Mouse (Mus musculus) limb, embryonic 14.5 days (tissue): ENCODE data around the gene Sez6l. TPM values are rescaled to one million over a fixed set of nuclear protein-coding genes. Genes with fewer than 3 reads are reported as not detected.

ENCODE experiments used
- ATAC-seq: fragments of 200-750 bp; cut with Nextera tagmentation; 2 replicates; pipeline ENCODE4 v1.8.0; 2017; ENCODE audit warnings: low read depth, moderate number of reproducible peaks, moderate TSS enrichment; ENCODE audit not compliant: low FRiP score
- DNase-seq: peaks from one replicate; pipeline ENCODE4 v3.0.0-alpha.2; 2015; ENCODE audit warnings: low spot score
- H3K27ac ChIP-seq: fragments of 300-500 bp; sonication (generic); replicated peaks from 2 replicates; pipeline ENCODE4 v1.5.1; 2014; ENCODE audit warnings: low read depth, mild to moderate bottlenecking, low read length, moderate library complexity, mixed read lengths
- H3K27me3 ChIP-seq: fragments of 300-500 bp; sonication (generic); 2 replicates; pipeline ENCODE4 v1.6.1; 2014; ENCODE audit warnings: low read length, mixed read lengths; ENCODE audit not compliant: control insufficient read depth, insufficient read depth
- H3K36me3 ChIP-seq: fragments of 300-500 bp; sonication (generic); 2 replicates; pipeline ENCODE4 v1.6.1; 2014; ENCODE audit warnings: mild to moderate bottlenecking, low read length, moderate library complexity, mixed read lengths; ENCODE audit not compliant: control insufficient read depth, insufficient read depth
- H3K4me1 ChIP-seq: fragments of 300-500 bp; sonication (generic); 2 replicates; pipeline ENCODE4 v1.6.1; 2014; ENCODE audit warnings: antibody characterized with exemption, low read length, mixed read lengths; ENCODE audit not compliant: control insufficient read depth, insufficient read depth
- H3K4me2 ChIP-seq: fragments of 300-500 bp; sonication (generic); replicated peaks from 2 replicates; pipeline ENCODE4 v1.6.1; 2014; ENCODE audit warnings: low read depth, mild to moderate bottlenecking, low read length, moderate library complexity; ENCODE audit not compliant: severe bottlenecking
- H3K4me3 ChIP-seq: fragments of 300-500 bp; sonication (generic); replicated peaks from 2 replicates; pipeline ENCODE4 v1.5.1; 2014; ENCODE audit warnings: low read length
- H3K9ac ChIP-seq: fragments of 300-500 bp; sonication (generic); 2 replicates; pipeline ENCODE4 v1.6.1; 2014; ENCODE audit warnings: mild to moderate bottlenecking, low read depth, low read length, moderate library complexity; ENCODE audit not compliant: severe bottlenecking
- H3K9me3 ChIP-seq: fragments of 300-500 bp; sonication (generic); 2 replicates; pipeline ENCODE4 v1.6.1; 2016; ENCODE audit warnings: low read length; ENCODE audit not compliant: control insufficient read depth
- POLR2A ChIP-seq: fragments of 200-500 bp; IDR thresholded peaks from 2 replicates; pipeline ENCODE4 v1.8.0; 2012; ENCODE audit warnings: inconsistent platforms, mild to moderate bottlenecking, moderate library complexity, borderline replicate concordance; ENCODE audit not compliant: insufficient read depth, insufficient read length; ENCODE audit errors: extremely low read depth
- WGBS: fragments of 180-500 bp; shearing (Covaris S2); extraction: QIAGEN DNeasy Blood & Tissue Kit; methylation state at CpG from one replicate; pipeline ENCODE4 v1.1.7; 2014; 5-methylcytosine and 5-hydroxymethylcytosine counted together
- polyA plus RNA-seq, 2 experiments: library from polyadenylated mRNA; depleted of rRNA in 1 of 2; stranded (reverse) in 1 of 2; unstranded in 1 of 2; fragments of >200 nt; fragmentation: Nextera tagmentation in 1 of 2; extraction: Ambion mirVana in 1 of 2; gene quantifications; 2 replicates each; pipeline versions ENCODE4 v1.2.1 to v1.2.3; 2012 to 2014

Gene Sez6l
- polyA plus RNA-seq, 2 experiments = 0.89 to 1.8 TPM

DNA sequence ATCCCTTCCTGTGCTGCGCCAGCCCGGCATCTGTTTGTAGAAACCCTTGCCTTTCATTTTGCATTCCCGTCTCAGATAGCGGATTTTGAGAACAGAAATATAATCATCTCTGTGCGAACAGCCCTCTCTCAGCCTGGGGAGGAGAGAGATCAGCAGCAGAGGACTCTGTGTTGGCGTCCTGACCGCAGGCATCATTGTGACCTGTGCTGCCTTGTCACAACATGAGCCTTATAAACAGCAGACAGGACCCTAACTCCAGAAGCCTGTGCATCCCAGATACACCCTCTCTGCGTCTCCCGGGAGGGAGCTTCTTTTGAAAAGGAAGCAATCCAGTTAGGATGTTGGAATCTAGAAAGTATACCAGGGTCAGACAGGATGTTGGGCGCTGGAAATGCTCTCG is 165.9 kb downstream of the Sez6l start:
- Histone ChIP-seq H3K4me2 (no peak overlapping the region), H3K27ac (no peak overlapping the region), H3K27me3 (no peaks in the 10 kb centered on the region), H3K9me3 (no peaks in the 10 kb centered on the region), H3K9ac (no peak overlapping the region), H3K4me3 (no peak overlapping the region), H3K36me3 (no peaks in the 10 kb centered on the region), H3K4me1 (no peaks in the 10 kb centered on the region)
- ATAC-seq = no peak
- WGBS = 44% methylated on average over 11 of the region's 11 CpGs
- TF ChIP-seq POLR2A = no peak
- no peak for DNase-seq

DNA sequence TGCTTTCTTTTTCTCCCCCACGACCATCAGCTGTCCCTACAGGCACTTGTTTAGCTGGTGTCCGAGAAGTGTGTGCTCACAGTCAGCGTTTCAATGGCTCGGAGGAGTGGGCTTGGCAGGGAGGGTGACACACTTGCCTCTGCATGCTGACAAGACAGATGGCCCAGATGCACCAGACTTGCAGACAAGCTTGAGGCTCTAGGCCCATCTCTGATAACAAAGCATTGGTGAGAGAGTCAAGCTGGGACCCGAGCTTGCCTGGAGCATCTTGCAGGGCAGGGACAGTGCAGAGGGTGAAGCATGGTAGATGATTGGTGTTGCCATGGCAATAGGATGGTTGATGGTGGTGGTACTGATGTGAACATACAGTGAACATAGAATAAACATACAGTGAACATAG is 167.7 kb downstream of the Sez6l start:
- Histone ChIP-seq H3K27ac (no peak overlapping the region), H3K36me3 (no peaks in the 10 kb centered on the region), H3K9ac (no peak overlapping the region), H3K27me3 (no peaks in the 10 kb centered on the region), H3K4me2 (no peak overlapping the region), H3K4me3 (no peak overlapping the region), H3K9me3 (no peaks in the 10 kb centered on the region), H3K4me1 (no peaks in the 10 kb centered on the region)
- no peak for ATAC-seq
- 60% methylated on average over 5 of the region's 5 CpGs for whole genome bisulfite sequencing
- no peak for TF ChIP-seq POLR2A
- DNase-seq = no peak

DNA sequence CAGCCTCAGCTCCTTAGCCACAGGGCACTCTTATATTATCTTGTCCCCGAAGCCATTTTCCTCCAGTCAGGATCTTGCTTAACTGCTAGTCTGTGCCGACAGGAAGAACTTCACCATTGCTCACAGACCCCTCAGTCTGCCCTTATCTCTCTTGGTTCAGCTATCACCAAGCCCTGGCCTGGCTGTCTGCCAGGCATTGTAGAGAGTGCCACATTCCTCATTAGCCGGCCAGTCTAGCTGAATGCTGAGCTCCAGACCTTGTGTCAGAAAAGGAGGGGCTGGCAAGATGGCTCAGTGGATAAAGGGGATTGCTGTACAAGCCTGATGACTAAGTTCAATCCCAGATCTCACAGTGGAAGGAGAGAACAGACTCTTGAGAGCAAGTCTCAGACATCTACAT is 171.0 kb downstream of the Sez6l start:
- no peak for DNase-seq
- WGBS = 64% methylated on average over 3 of the region's 3 CpGs
- Histone ChIP-seq H3K4me1 (no peaks in the 10 kb centered on the region), H3K27ac (no peak overlapping the region), H3K36me3 (no peaks in the 10 kb centered on the region), H3K27me3 (no peaks in the 10 kb centered on the region), H3K4me2 (no peak overlapping the region), H3K9me3 (no peaks in the 10 kb centered on the region), H3K9ac (no peak overlapping the region), H3K4me3 (no peak overlapping the region)
- no peak for ATAC-seq
- TF ChIP-seq POLR2A = no peak

DNA sequence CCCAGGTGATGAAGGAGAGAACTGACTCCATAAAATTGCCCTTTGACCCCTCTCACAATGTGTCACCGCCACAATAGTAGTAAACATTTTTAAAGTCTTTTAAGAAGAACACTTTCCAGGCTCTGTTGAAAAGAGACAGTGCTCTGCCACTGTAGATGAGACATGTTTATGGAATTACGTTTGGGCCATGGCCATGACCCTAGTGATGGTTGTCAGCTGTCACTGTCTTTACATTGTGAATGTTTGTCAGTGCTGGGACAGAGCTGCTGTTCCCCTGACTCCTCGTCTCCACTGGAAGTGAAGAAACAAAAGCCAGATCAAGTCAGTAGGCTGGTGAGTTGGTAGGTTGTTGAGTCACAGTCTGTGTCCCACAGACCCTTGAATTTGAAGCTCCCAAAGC is 174.5 kb downstream of the Sez6l start:
- no peak for DNase-seq
- no peaks in the 10 kb centered on the region for H3K9me3 ChIP-seq
- no peaks in the 10 kb centered on the region for H3K27me3 ChIP-seq
- ATAC-seq = no peak
- H3K27ac ChIP-seq = no peak overlapping the region
- 53% methylated on average over 3 of the region's 3 CpGs for WGBS
- no peak overlapping the region for H3K9ac ChIP-seq
- no peaks in the 10 kb centered on the region for H3K36me3 ChIP-seq
- H3K4me1 ChIP-seq = no peaks in the 10 kb centered on the region
- no peak overlapping the region for H3K4me2 ChIP-seq
- no peak overlapping the region for H3K4me3 ChIP-seq
- no peak for TF ChIP-seq POLR2A

DNA sequence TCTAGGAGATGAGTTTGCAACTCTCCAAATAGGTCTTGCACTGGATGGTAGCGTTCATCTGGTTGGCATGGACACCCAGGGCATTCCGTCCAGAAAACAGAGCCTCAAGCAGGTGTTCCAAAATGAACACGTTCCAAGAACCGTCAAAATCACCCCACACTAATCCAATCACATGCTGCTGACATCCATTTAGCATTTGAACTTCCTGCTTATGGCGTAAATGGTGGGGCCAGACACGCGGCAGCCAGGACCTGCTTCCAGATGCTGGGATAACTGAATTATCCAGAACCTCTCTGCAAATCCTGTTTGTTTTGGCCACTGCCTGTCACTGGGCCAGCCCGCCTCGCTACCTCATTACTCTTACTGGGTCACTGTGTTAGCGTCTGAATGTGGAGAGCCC is 177.7 kb downstream of the Sez6l start:
- no peaks in the 10 kb centered on the region for H3K36me3 ChIP-seq
- no peak overlapping the region for H3K27ac ChIP-seq
- H3K4me1 ChIP-seq = peaks cover under 1% of the 10 kb centered on the region; the same call in 1 of the 2 replicates
- ATAC-seq (no peak), DNase-seq (no peak)
- TF ChIP-seq POLR2A = no peak
- no peak overlapping the region for H3K4me3 ChIP-seq
- no peak overlapping the region for H3K9ac ChIP-seq
- 65% methylated on average over 10 of the region's 10 CpGs for WGBS
- H3K4me2 ChIP-seq = no peak overlapping the region
- H3K9me3 ChIP-seq = no peaks in the 10 kb centered on the region
- H3K27me3 ChIP-seq = no peaks in the 10 kb centered on the region

DNA sequence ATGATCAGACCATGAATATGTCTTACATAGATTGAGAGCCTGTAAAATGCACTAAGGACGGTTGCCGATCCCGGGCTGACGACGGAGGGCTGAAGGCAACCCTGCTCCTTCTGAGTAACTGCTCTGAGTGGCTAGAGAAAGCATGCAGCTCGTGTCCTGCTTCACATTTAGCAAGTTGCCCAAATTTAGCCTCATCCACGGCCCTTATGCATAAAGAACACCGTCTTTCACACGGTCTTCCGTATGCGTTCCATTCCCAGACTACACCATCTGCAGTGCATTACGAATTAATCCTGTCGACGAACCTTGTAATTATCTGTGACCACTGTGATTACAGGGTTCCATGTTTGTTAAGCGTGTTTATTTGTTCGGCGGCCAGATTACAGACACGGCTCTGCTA is 180.9 kb downstream of the Sez6l start:
- H3K4me3 ChIP-seq = no peak overlapping the region
- no peak for ATAC-seq
- no peak for DNase-seq
- no peak for TF ChIP-seq POLR2A
- no peak overlapping the region for H3K4me2 ChIP-seq
- no peaks in the 10 kb centered on the region for H3K9me3 ChIP-seq
- 43% methylated on average over 18 of the region's 18 CpGs for WGBS
- peaks cover 7% of the 10 kb centered on the region for H3K4me1 ChIP-seq
- H3K36me3 ChIP-seq = peaks cover 6% of the 10 kb centered on the region; the same call in 1 of the 2 replicates
- H3K27ac ChIP-seq = no peak overlapping the region
- H3K27me3 ChIP-seq = no peaks in the 10 kb centered on the region; the same call in 1 of the 2 replicates
- H3K9ac ChIP-seq = no peak overlapping the region
